Mouse (Mus musculus) large intestine, adult 2 months (tissue): ENCODE results near the gene Dcn. TPM values are rescaled to one million over a fixed set of nuclear protein-coding genes. Genes with fewer than 3 reads are reported as not detected.

Experiments
- DNase-seq: peaks from one replicate; pipeline ENCODE4 v3.0.0-alpha.2; 2012; ENCODE audit warnings: low read depth, low spot score
- WGBS: fragments of 180-500 bp; shearing (Covaris S2); methylation state at CpG from one replicate; pipeline ENCODE4 v1.1.7; 2018; 5-methylcytosine and 5-hydroxymethylcytosine counted together
- polyA plus RNA-seq: library from polyadenylated mRNA; depleted of rRNA; stranded (reverse); fragments of >200 nt; gene quantifications from 2 replicates; pipeline ENCODE4 v1.2.3, GENCODE M21; 2012; rRNA removed

The Dcn gene
- polyA plus RNA-seq, 1 experiment: 192 TPM

DNA sequence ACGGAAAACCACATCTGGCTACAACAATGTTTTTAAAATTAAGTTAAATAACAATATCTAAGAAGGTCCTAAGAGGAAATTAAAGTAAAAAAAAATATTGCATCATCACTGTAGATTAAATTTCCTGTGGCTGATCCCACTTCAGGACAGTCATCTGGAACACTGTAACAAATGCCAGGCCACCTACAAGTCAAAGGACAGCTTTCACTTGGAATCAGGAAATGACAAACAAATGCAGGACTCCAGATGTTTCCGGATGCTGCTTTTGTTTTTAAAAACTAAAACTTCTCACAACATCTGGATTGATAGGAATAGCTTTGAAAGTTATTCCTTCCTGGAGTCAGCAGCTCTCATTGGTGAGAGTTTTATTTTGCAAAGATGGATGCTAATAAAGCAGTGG is 57.5 kb downstream of the Dcn start:
- no peak for DNase-seq
- 64% methylated on average over 2 of the region's 2 CpGs for WGBS

DNA sequence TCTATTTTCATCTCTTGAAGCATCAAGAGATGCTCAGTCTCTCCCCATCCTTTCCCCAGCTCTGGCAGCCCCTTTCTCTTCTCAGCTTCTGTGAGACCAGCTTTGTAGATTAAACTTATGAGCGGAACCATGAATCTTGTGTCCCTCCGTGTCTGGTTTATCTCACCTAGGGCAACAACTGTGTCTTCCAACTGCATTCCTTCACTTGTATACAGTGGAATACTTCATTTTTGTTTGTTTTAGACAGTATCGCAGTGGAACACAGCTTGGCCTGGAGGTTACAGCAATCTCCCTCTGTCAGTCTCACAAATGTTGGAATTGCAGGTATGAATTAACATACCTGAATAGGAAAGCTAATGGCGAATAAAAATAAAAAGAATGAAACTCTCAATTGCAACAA is 58.8 kb downstream of the Dcn start:
- WGBS: 78% methylated on average over 4 of the region's 4 CpGs
- DNase-seq: no peak

DNA sequence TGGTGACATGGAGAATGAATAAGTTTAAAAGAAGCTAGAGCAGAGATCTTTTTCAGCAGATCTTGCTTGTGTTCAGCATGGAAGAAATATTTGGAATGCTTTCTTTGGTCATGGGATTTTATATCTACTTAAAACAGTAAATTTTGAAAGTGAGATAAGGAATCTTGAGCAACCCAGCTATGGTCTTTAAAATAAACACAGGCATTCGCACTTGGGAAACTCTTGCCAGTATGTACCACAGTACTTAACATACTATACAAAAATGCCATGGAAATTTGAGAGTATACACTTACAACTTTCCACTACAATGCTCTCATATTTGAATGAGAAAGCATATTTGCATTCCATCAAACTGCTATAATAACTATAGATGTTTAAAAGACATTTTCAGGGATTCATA is 68.3 kb downstream of the Dcn start:
- WGBS: 32% methylated on average over 1 of the region's 1 CpGs
- DNase-seq: no peak

DNA sequence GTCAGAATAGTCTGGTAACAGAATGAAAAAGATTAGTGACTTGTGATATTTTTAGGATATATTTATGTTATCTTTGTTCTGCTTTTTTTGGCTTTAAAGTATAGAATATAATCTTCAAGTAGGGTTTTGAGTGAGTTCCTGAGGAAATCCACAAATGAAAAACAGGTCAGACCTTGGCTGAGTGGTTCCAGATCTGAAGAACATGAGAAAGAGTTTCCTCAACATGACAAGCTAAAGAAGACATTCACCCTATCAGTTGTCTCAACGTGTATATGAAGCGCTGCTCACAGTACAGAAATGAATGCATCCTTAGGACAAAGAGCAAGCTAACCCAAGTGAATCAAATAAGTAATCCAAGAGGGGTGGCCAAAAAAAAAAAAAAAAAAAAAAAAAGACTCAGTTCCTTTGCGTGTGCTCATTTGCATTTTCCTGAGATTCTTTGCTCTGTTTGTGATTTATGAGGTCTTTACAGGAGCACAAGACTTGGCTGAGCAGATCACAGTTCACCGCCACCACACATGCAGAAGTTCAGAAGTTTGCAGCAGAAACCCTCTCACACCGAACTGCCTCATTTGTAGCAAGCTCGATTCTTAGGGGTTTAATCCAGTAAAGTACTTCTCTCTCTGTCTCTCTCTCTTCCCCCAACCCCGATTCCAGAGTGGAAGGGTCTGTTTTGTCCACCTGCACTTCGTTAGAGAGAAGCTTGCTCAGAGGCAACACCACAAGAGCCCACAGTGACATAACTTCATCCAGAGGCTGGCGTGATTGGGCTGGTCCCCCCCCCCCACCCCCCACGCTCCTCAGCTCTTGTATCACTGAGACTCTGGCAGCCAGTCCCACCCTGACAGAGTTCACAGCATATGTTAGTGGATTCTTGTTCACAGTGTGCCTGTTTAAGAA is 85.8 kb downstream of the Dcn start, which contains the start of gene Lum:
Gene Lum, plus strand, starts transcription at position 172 of the 900 bp plus-strand sequence.
- WGBS: 49% methylated on average over 10 of the region's 10 CpGs
- DNase-seq: no peak

DNA sequence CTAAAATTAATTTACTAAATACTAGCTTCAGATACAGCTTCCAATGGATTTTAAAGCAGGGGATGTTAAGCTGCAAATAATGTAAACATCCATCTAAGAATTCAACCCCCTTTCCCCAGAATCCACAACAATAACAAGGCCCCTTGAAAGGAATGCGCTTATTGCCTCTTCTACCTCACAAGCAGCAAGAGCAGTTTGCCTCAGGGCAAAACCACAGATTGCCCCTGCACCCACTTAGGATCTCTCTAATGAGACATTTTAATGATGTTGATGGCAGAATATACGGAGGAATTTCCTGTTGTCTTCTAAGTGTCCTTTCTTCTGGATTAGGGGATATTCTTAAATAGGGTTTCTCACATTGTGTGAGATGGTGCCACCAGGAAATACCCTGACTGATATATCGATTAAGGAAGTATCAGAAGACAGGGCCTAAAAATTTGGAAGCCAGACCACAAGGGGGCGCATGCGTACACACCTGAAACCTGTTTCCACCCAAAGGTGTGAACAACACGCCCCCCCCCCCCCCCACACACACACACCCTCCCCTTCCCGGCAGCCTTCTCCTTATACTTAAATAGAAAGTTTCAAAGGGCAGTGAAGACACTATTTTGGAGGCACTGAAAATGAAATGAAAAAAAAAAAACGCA is 88.2 kb downstream of the Dcn start:
- WGBS: 54% methylated on average over 8 of the region's 8 CpGs
- DNase-seq: no peak

Other genes with a start within 250 kb of the Dcn start
- 23.8 and 23.9 TPM in 2 replicates for gene Lum, start 85.5 kb downstream of the Dcn start, polyA plus RNA-seq
- not detected in 2 replicates for gene Kera, start 127.3 kb downstream of the Dcn start, polyA plus RNA-seq
- gene Epyc, start 164.5 kb downstream of the Dcn start, polyA plus RNA-seq: 0.14 TPM in 1 of 2 replicates, not detected in the other
- not detected in 2 replicates for gene Ccer1, start 213.4 kb downstream of the Dcn start, polyA plus RNA-seq
- gene C030005K15Rik, start 247.1 kb downstream of the Dcn start, polyA plus RNA-seq: not detected in 2 replicates